In genomic region chr6:82753638-82754361, GRCm38 (mm10) we compare ENCODE assay signal across 14 mouse cellular contexts. TPM values are rescaled to one million over a fixed set of nuclear protein-coding genes. Genes with fewer than 3 reads are reported as not detected.
DNase-seq lines count a peak whose midpoint lies in the region; ATAC-seq lines count a peak whose summit lies in the region.
"Had no signal": no experiment of that assay in that cellular context is flagged by ENCODE, and none has a peak within 500 bp of the region (broad histone marks: within the 10 kb centered on the region; RNA-seq: fewer than 3 reads in every experiment).

No protein-coding gene starts in this region.

- H3K4me2 ChIP-seq in limb, embryonic 15.5 days = no peak overlapping the region
- peak overlapping the region; percentile 46 for H3K4me2 ChIP-seq in heart, embryonic 14.5 days (ENCODE audit: low read length)
- H3K4me2 ChIP-seq: neural tube, embryonic 13.5 days had no signal

- peaks cover 14% of the 10 kb centered on the region for H3K36me3 ChIP-seq in limb, embryonic 15.5 days
- peaks cover 67% of the 10 kb centered on the region for H3K36me3 ChIP-seq in limb, embryonic 10.5 days
- peaks cover 8% of the 10 kb centered on the region for H3K36me3 ChIP-seq in heart, embryonic 14.5 days (ENCODE audit: control insufficient read depth, insufficient read depth, low read length)
- H3K36me3 ChIP-seq: neural tube, embryonic 13.5 days had no signal

- 84% methylated on average over 14 of the region's 14 CpGs for WGBS in limb, embryonic 15.5 days
- WGBS in limb, embryonic 10.5 days = 90% methylated on average over 14 of the region's 14 CpGs
- WGBS in heart, embryonic 14.5 days = 36% methylated on average over 14 of the region's 14 CpGs

- H3K27ac ChIP-seq in limb, embryonic 15.5 days = 0 out of 2 replicates have a peak overlapping the region, but pooled peaks have one; percentile 2
- H3K27ac ChIP-seq in limb, embryonic 10.5 days = no peak overlapping the region
- H3K27ac ChIP-seq in heart, embryonic 14.5 days (replicated peaks in 1 of 2; ENCODE audit: control insufficient read depth in 1 of 2, insufficient read depth in 1 of 2, low read depth in 2 of 2, low read length in 2 of 2) = peak overlapping the region; percentile 83 to 89
- H3K27ac ChIP-seq: embryonic facial prominence, embryonic 10.5 days; hindbrain, embryonic 10.5 days; midbrain, embryonic 10.5 days; neural tube, embryonic 13.5 days had no signal

- no peaks in the 10 kb centered on the region for H3K27me3 ChIP-seq in limb, embryonic 15.5 days
- H3K27me3 ChIP-seq in limb, embryonic 10.5 days (ENCODE audit: low read depth, poor library complexity, severe bottlenecking) = no peaks in the 10 kb centered on the region
- no peaks in the 10 kb centered on the region for H3K27me3 ChIP-seq in heart, embryonic 14.5 days (ENCODE audit: control insufficient read depth, insufficient read depth, low read length)
- H3K27me3 ChIP-seq: neural tube, embryonic 13.5 days; Patski had no signal

- H3K9me3 ChIP-seq in limb, embryonic 15.5 days = no peaks in the 10 kb centered on the region
- H3K9me3 ChIP-seq in limb, embryonic 10.5 days (replicated peaks) = no peaks in the 10 kb centered on the region
- no peaks in the 10 kb centered on the region for H3K9me3 ChIP-seq in heart, embryonic 14.5 days (ENCODE audit: control insufficient read depth, low read length)
- H3K9me3 ChIP-seq: embryonic facial prominence, embryonic 10.5 days; hindbrain, embryonic 10.5 days; midbrain, embryonic 10.5 days; neural tube, embryonic 13.5 days had no signal

- no peak overlapping the region for H3K9ac ChIP-seq in limb, embryonic 15.5 days
- peak overlapping the region; percentile 51; the same call in 1 of the 2 replicates for H3K9ac ChIP-seq in heart, embryonic 14.5 days (ENCODE audit: low read length)
- H3K9ac ChIP-seq: neural tube, embryonic 13.5 days had no signal

- H3K4me1 ChIP-seq in limb, embryonic 15.5 days = 0 out of 2 replicates have a peak, but pooled peaks cover 5% of the 10 kb centered on the region
- no peaks in the 10 kb centered on the region for H3K4me1 ChIP-seq in limb, embryonic 10.5 days
- peaks cover 46 to 73% of the 10 kb centered on the region in 2 experiments for H3K4me1 ChIP-seq in heart, embryonic 14.5 days (ENCODE audit: control insufficient read depth in 2 of 2, insufficient read depth in 2 of 2, low read length in 2 of 2)
- H3K4me1 ChIP-seq: embryonic facial prominence, embryonic 10.5 days; hindbrain, embryonic 10.5 days; midbrain, embryonic 10.5 days had no signal

- no peak overlapping the region for H3K4me3 ChIP-seq in limb, embryonic 15.5 days
- no peak overlapping the region for H3K4me3 ChIP-seq in limb, embryonic 10.5 days
- H3K4me3 ChIP-seq in heart, embryonic 14.5 days (ENCODE audit: control insufficient read depth in 1 of 2, insufficient read depth in 1 of 2, low read depth in 1 of 2, low read length in 2 of 2) = no peak overlapping the region
- H3K4me3 ChIP-seq: embryonic facial prominence, embryonic 10.5 days; hindbrain, embryonic 10.5 days; midbrain, embryonic 10.5 days; neural tube, embryonic 13.5 days had no signal

- no peak for ATAC-seq in limb, embryonic 15.5 days (ENCODE audit: insufficient number of reproducible peaks, low FRiP score, low TSS enrichment, low read depth)
- ATAC-seq in heart, embryonic 14.5 days (ENCODE audit: insufficient number of reproducible peaks, insufficient read depth, low FRiP score, low read depth) = no peak
- ATAC-seq in megakaryocyte progenitor cell, adult 5-6 weeks (replicated peaks; ENCODE audit: poor library complexity) = peak; percentile 71
- ATAC-seq: forebrain, embryonic 16.5 days had no signal

- DNase-seq in limb, embryonic 10.5 days (ENCODE audit: low spot score) = no peak
- peak; percentile 47 for DNase-seq in brain, adult 2 months (ENCODE audit: low read depth, low spot score)
- no peak for DNase-seq in kidney, postnatal 36 days
- no peak for DNase-seq in B cell, adult 2 months
- DNase-seq: right cerebral cortex, postnatal 25 days had no signal

RNA-seq across cellular contexts. Expression of gene Hk2, which starts 20.5 kb away (rescaled TPM):
- polyA plus RNA-seq in limb, embryonic 15.5 days (2015; fragmentation: Nextera tagmentation; extraction: Ambion mirVana) = 25.4 TPM in 2 replicates
- 27.5 and 35.9 TPM in 2 replicates for polyA plus RNA-seq in limb, embryonic 10.5 days (2016; fragmentation: Nextera tagmentation; extraction: Ambion mirVana)
- 31.0 and 38.0 TPM in 2 replicates for polyA plus RNA-seq in heart, embryonic 14.5 days (2014; fragmentation: Nextera tagmentation; extraction: Ambion mirVana)
- 40.9 and 44.3 TPM in 2 replicates for total RNA-seq in megakaryocyte progenitor cell, adult 5-6 weeks (2015)
- 39.7 and 54.4 TPM in 2 replicates for total RNA-seq in megakaryocyte progenitor cell, adult 5-6 weeks (2017)

RNA-seq across cellular contexts. Expression of gene Pole4, which starts 48.6 kb away (rescaled TPM):
- polyA plus RNA-seq in limb, embryonic 15.5 days (2015; fragmentation: Nextera tagmentation; extraction: Ambion mirVana) = 89.2 and 92.9 TPM in 2 replicates
- polyA plus RNA-seq in limb, embryonic 10.5 days (2016; fragmentation: Nextera tagmentation; extraction: Ambion mirVana) = 90.6 and 92.5 TPM in 2 replicates
- 86.6 and 97.1 TPM in 2 replicates for polyA plus RNA-seq in heart, embryonic 14.5 days (2014; fragmentation: Nextera tagmentation; extraction: Ambion mirVana)
- 87.5 and 108 TPM in 2 replicates for total RNA-seq in megakaryocyte progenitor cell, adult 5-6 weeks (2015)
- total RNA-seq in megakaryocyte progenitor cell, adult 5-6 weeks (2017) = 42.6 and 48.6 TPM in 2 replicates
